Mouse (Mus musculus) hindbrain, embryonic 16.5 days (tissue): ENCODE measurements at regions not wholly inside any gene's neighbourhood (a gene's known extent, or its start where the extent isn't known, plus 50 kb on each side); places are given as distances from the start of the nearest gene placed in this dataset.

Experiments
- ATAC-seq: fragments of 200-750 bp; cut with Nextera tagmentation; 2 replicates; pipeline ENCODE4 v1.8.0; 2017; ENCODE audit warnings: moderate TSS enrichment, moderate library complexity
- H3K27ac ChIP-seq: fragments of 300-500 bp; sonication (generic); 2 replicates; pipeline ENCODE4 v1.5.1; 2014; ENCODE audit warnings: low read depth, mild to moderate bottlenecking, control low read depth, low read length, moderate library complexity
- H3K27me3 ChIP-seq: fragments of 300-500 bp; sonication (generic); replicated peaks from 2 replicates; pipeline ENCODE4 v1.6.1; 2014; ENCODE audit warnings: low read length; ENCODE audit not compliant: control insufficient read depth, insufficient read depth
- H3K36me3 ChIP-seq: fragments of 300-500 bp; sonication (generic); 2 replicates; pipeline ENCODE4 v1.6.1; 2014; ENCODE audit warnings: mild to moderate bottlenecking, low read length, moderate library complexity, mixed read lengths; ENCODE audit not compliant: control insufficient read depth, insufficient read depth
- H3K4me1 ChIP-seq: fragments of 300-500 bp; sonication (generic); 2 replicates; pipeline ENCODE4 v1.6.1; 2014; ENCODE audit warnings: low read depth, low read length; ENCODE audit not compliant: control insufficient read depth, insufficient read depth
- H3K4me2 ChIP-seq: fragments of 300-500 bp; sonication (generic); 2 replicates; pipeline ENCODE4 v1.6.1; 2014; ENCODE audit warnings: mild to moderate bottlenecking, low read length, control low read depth, moderate library complexity
- H3K4me3 ChIP-seq: fragments of 300-500 bp; sonication (generic); 2 replicates; pipeline ENCODE4 v1.5.1; 2014; ENCODE audit warnings: mild to moderate bottlenecking, low read length, control low read depth, moderate library complexity
- H3K9ac ChIP-seq: fragments of 300-500 bp; sonication (generic); 2 replicates; pipeline ENCODE4 v1.6.1; 2014; ENCODE audit warnings: low read depth, mild to moderate bottlenecking, control low read depth, low read length, moderate library complexity
- H3K9me3 ChIP-seq: fragments of 300-500 bp; sonication (generic); 2 replicates; pipeline ENCODE4 v1.6.1; 2014; ENCODE audit warnings: mild to moderate bottlenecking, low read length, moderate library complexity; ENCODE audit not compliant: control insufficient read depth
- WGBS: fragments of 180-500 bp; shearing (Covaris S2); extraction: QIAGEN DNeasy Blood & Tissue Kit; methylation state at CpG from one replicate; pipeline ENCODE4 v1.1.7; 2014; 5-methylcytosine and 5-hydroxymethylcytosine counted together

GRCm38 (mm10) chr12:15162605-15163004 is 654.1 kb downstream of the Trib2 start:
- no peak overlapping the region for H3K27ac ChIP-seq
- no peak overlapping the region for H3K4me2 ChIP-seq
- no peak for ATAC-seq
- no peaks in the 10 kb centered on the region for H3K4me1 ChIP-seq
- H3K9me3 ChIP-seq, result no peaks in the 10 kb centered on the region
- no peaks in the 10 kb centered on the region for H3K36me3 ChIP-seq
- no peaks in the 10 kb centered on the region for H3K27me3 ChIP-seq
- 89% methylated on average over 5 of the region's 5 CpGs for WGBS
- H3K4me3 ChIP-seq, result no peak overlapping the region
- no peak overlapping the region for H3K9ac ChIP-seq

GRCm38 (mm10) chr12:15161864-15162263 is 654.9 kb downstream of the Trib2 start:
- no peaks in the 10 kb centered on the region for H3K36me3 ChIP-seq
- no peak overlapping the region for H3K4me2 ChIP-seq
- no peaks in the 10 kb centered on the region for H3K4me1 ChIP-seq
- H3K9ac ChIP-seq, result no peak overlapping the region
- no peak overlapping the region for H3K27ac ChIP-seq
- no peaks in the 10 kb centered on the region for H3K27me3 ChIP-seq
- 58% methylated on average over 3 of the region's 3 CpGs for WGBS
- no peak for ATAC-seq
- H3K4me3 ChIP-seq, result no peak overlapping the region
- H3K9me3 ChIP-seq, result no peaks in the 10 kb centered on the region

DNA sequence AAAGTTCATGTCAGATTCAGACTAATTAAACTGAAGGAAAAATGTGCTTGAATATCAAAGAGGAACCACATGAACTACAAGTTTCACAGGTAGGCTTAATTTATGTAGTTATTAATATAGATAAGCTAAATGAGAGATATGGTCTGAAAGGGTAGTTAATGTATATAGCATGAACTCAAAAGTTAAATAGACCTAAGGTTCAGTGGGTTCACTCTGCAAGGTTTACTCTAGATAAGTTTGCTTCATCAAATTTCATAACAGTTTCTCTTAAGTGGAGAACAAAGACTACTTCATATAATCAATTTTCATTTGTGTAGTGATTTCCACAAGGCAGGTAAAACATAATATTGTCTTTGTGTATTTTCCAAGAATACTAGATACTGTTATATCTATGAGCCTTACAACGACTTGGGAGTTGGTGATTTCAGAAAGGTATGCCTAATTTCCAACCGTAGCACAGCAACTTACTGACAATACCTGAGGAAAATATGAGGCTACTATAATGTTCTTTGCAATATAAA is 656.2 kb downstream of the Trib2 start:
- Histone ChIP-seq H3K4me3 (no peak overlapping the region), H3K9me3 (no peaks in the 10 kb centered on the region), H3K4me2 (no peak overlapping the region), H3K9ac (no peak overlapping the region), H3K36me3 (no peaks in the 10 kb centered on the region), H3K4me1 (no peaks in the 10 kb centered on the region), H3K27ac (no peak overlapping the region), H3K27me3 (no peaks in the 10 kb centered on the region)
- no peak for ATAC-seq
- WGBS, result 95% methylated on average over 2 of the region's 2 CpGs

GRCm38 (mm10) chr12:15146398-15146797 is 670.3 kb downstream of the Trib2 start:
- WGBS, result 85% methylated on average over 2 of the region's 2 CpGs
- ATAC-seq, result no peak
- H3K27me3 ChIP-seq, result no peaks in the 10 kb centered on the region

DNA sequence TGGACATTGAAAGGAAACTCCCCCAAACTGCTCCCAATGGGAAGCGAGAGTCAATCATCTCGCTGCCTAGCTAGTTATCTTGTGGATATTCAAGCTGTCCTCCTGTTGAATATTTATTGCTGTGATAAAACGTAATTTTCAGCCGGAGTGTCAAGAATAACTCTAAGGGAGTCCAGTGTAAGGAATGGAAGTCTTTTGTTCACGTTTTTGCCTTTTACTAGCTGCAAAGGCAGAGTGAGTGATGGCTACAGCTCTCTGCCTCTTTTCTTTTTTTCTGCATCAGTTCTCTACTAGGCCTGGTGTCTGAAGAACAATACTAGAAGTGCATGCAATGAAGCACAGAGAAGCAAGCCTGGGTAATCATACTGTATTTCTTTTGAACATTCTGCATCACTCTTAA is 679.7 kb downstream of the Trib2 start:
- no peak overlapping the region for H3K4me2 ChIP-seq
- H3K27ac ChIP-seq, result no peak overlapping the region
- H3K4me1 ChIP-seq, result no peaks in the 10 kb centered on the region
- WGBS, result 39% methylated on average over 5 of the region's 5 CpGs
- H3K4me3 ChIP-seq, result no peak overlapping the region
- ATAC-seq, result no peak
- no peaks in the 10 kb centered on the region for H3K9me3 ChIP-seq
- H3K9ac ChIP-seq, result no peak overlapping the region
- no peaks in the 10 kb centered on the region for H3K27me3 ChIP-seq
- no peaks in the 10 kb centered on the region for H3K36me3 ChIP-seq

More at GRCm38 (mm10) chr12:15146398-15146797, 670.3 kb downstream of the Trib2 start:
- H3K9ac ChIP-seq, result no peak overlapping the region
- H3K36me3 ChIP-seq, result no peaks in the 10 kb centered on the region
- H3K27ac ChIP-seq, result no peak overlapping the region
- no peak overlapping the region for H3K4me2 ChIP-seq
- no peaks in the 10 kb centered on the region for H3K9me3 ChIP-seq
- no peak overlapping the region for H3K4me3 ChIP-seq
- no peaks in the 10 kb centered on the region for H3K4me1 ChIP-seq

- WGBS, result 53% methylated on average over 3 of the region's 3 CpGs
- no peaks in the 10 kb centered on the region for H3K4me1 ChIP-seq
- H3K27ac ChIP-seq, result no peak overlapping the region
- no peaks in the 10 kb centered on the region for H3K27me3 ChIP-seq
- H3K4me3 ChIP-seq, result no peak overlapping the region
- H3K36me3 ChIP-seq, result no peaks in the 10 kb centered on the region
- no peak overlapping the region for H3K9ac ChIP-seq
- no peak overlapping the region for H3K4me2 ChIP-seq
- no peaks in the 10 kb centered on the region for H3K9me3 ChIP-seq
- ATAC-seq, result no peak
These were observed 692.5 kb downstream of the Trib2 start for GRCm38 (mm10) chr12:15124179-15124578.

GRCm38 (mm10) chr12:15122586-15123212 is 694.0 kb downstream of the Trib2 start:
- H3K9me3 ChIP-seq, result no peaks in the 10 kb centered on the region
- 75% methylated on average over 4 of the region's 4 CpGs for WGBS
- no peak for ATAC-seq
- no peaks in the 10 kb centered on the region for H3K27me3 ChIP-seq
- H3K4me1 ChIP-seq, result no peaks in the 10 kb centered on the region
- no peak overlapping the region for H3K9ac ChIP-seq
- no peak overlapping the region for H3K4me3 ChIP-seq
- no peak overlapping the region for H3K4me2 ChIP-seq
- H3K27ac ChIP-seq, result no peak overlapping the region
- H3K36me3 ChIP-seq, result no peaks in the 10 kb centered on the region

DNA sequence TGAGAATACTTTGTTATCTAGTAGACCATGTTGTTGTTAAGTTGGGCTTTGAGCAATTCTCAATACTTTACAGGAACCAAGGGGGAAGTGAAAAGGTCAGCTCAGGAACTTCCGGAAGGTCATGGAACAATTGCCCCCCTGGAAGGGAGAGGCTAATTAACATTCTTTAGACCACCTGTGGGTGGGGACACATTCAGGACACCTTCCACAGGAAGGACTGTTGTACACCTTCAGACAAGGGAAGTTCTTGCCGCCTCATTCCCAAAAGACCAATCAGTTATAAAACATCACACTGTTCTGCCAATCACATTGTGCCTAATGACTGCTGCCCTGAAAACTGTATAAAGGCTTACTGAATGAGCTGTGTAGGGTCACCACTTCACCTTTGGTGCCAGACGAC is 701.2 kb downstream of the Trib2 start:
- WGBS, result 85% methylated on average over 3 of the region's 3 CpGs
- H3K27me3 ChIP-seq, result no peaks in the 10 kb centered on the region
- no peak overlapping the region for H3K4me2 ChIP-seq
- no peaks in the 10 kb centered on the region for H3K9me3 ChIP-seq
- H3K27ac ChIP-seq, result no peak overlapping the region
- no peaks in the 10 kb centered on the region for H3K4me1 ChIP-seq
- no peak overlapping the region for H3K9ac ChIP-seq
- H3K4me3 ChIP-seq, result no peak overlapping the region
- ATAC-seq, result no peak
- H3K36me3 ChIP-seq, result no peaks in the 10 kb centered on the region

- no peak overlapping the region for H3K4me3 ChIP-seq
- ATAC-seq, result no peak
- no peaks in the 10 kb centered on the region for H3K36me3 ChIP-seq
- H3K27ac ChIP-seq, result no peak overlapping the region
- no peak overlapping the region for H3K4me2 ChIP-seq
- H3K27me3 ChIP-seq, result no peaks in the 10 kb centered on the region
- H3K4me1 ChIP-seq, result no peaks in the 10 kb centered on the region
- H3K9ac ChIP-seq, result no peak overlapping the region
- WGBS, result 94% methylated on average over 14 of the region's 14 CpGs
- H3K9me3 ChIP-seq, result no peaks in the 10 kb centered on the region
These were observed 701.9 kb downstream of the Trib2 start for GRCm38 (mm10) chr12:15114793-15115192.
